Comparison of ENCODE assay signal across 8 mouse cellular contexts in genomic region chr16:42876021-42877000, GRCm38 (mm10). TPM values are rescaled to one million over a fixed set of nuclear protein-coding genes. Genes with fewer than 3 reads are reported as not detected.
DNase-seq lines count a peak whose midpoint lies in the region; ATAC-seq and TF ChIP-seq lines count a peak whose summit lies in the region.

No protein-coding gene starts in this region.

- H3K4me1 ChIP-seq in E14TG2a.4 (replicated peaks; ENCODE audit: low read depth, low read length), result peaks cover 30% of the 10 kb centered on the region
- H3K4me1 ChIP-seq in heart, embryonic 14.5 days (ENCODE audit: control insufficient read depth in 2 of 2, insufficient read depth in 2 of 2, low read length in 2 of 2), result peaks cover 0 to 11% of the 10 kb centered on the region in 2 experiments; a peak in 1 of 4 replicates
- H3K4me1 ChIP-seq in liver, embryonic 13.5 days (replicated peaks), result peaks cover 13% of the 10 kb centered on the region

- H3K4me2 ChIP-seq in heart, embryonic 14.5 days (ENCODE audit: low read length), result peak overlapping the region; percentile 86
- peak overlapping the region; percentile 83 for H3K4me2 ChIP-seq in liver, embryonic 13.5 days

- no peak for TF ChIP-seq CTCF in E14TG2a.4 (conservative IDR thresholded peaks at IDR 0.05; ENCODE audit: low read length)
- no peak for TF ChIP-seq CTCF in brain, embryonic 14.5 days (IDR thresholded peaks at IDR 0.05; ENCODE audit: borderline replicate concordance, extremely low read depth, insufficient read depth, insufficient read length)

- peak; percentile 41; the same call in 1 of the 2 replicates for TF ChIP-seq POLR2A in brain, embryonic 14.5 days (IDR thresholded peaks at IDR 0.05; ENCODE audit: borderline replicate concordance, extremely low read depth, insufficient read depth, insufficient read length, poor library complexity, severe bottlenecking)

- H3K27me3 ChIP-seq in E14TG2a.4 (ENCODE audit: insufficient read depth, low read length), result no peaks in the 10 kb centered on the region
- H3K27me3 ChIP-seq in heart, embryonic 14.5 days (ENCODE audit: control insufficient read depth, insufficient read depth, low read length), result no peaks in the 10 kb centered on the region
- H3K27me3 ChIP-seq in liver, embryonic 13.5 days, result no peaks in the 10 kb centered on the region

- peak; percentile 32 for ATAC-seq in erythroid progenitor cell, adult 5-6 weeks (replicated peaks; ENCODE audit: low FRiP score, poor library complexity, severe bottlenecking)
- peak; percentile 60 for ATAC-seq in heart, embryonic 14.5 days (ENCODE audit: insufficient number of reproducible peaks, insufficient read depth, low FRiP score, low read depth)
- peak; percentile 37 for ATAC-seq in liver, embryonic 13.5 days (ENCODE audit: low read depth)

- WGBS in heart, embryonic 14.5 days, result under 1% methylated on average over 34 of the region's 62 CpGs
- 3% methylated on average over 27 of the region's 62 CpGs for WGBS in liver, embryonic 13.5 days (ENCODE audit: insufficient replicate concordance)

- H3K27ac ChIP-seq in heart, embryonic 14.5 days (replicated peaks in 1 of 2; ENCODE audit: control insufficient read depth in 1 of 2, insufficient read depth in 1 of 2, low read depth in 2 of 2, low read length in 2 of 2), result peak overlapping the region; percentile 96 to 99
- peak overlapping the region; percentile 88 for H3K27ac ChIP-seq in liver, embryonic 13.5 days

- DNase-seq in brain, embryonic 14.5 days (ENCODE audit: low read depth), result peak; percentile 89
- DNase-seq in kidney, postnatal 10 days, result peak; percentile 90
- DNase-seq in liver, embryonic 13.5 days, result peak; percentile 1
- peak; percentile 81 for DNase-seq in neural tube, embryonic 10.5 days (ENCODE audit: extremely low spot score, low spot score)
- DNase-seq in testis, postnatal 10 days (ENCODE audit: low spot score), result peak; percentile 88

- peak overlapping the region; percentile 93 for H3K4me3 ChIP-seq in E14TG2a.4 (replicated peaks; ENCODE audit: low read length)
- peak overlapping the region; percentile 70 to 87 for H3K4me3 ChIP-seq in heart, embryonic 14.5 days (ENCODE audit: control insufficient read depth in 1 of 2, insufficient read depth in 1 of 2, low read depth in 1 of 2, low read length in 2 of 2)
- peak overlapping the region; percentile 79 for H3K4me3 ChIP-seq in liver, embryonic 13.5 days (replicated peaks)

- peak overlapping the region; percentile 89 for H3K9ac ChIP-seq in heart, embryonic 14.5 days (ENCODE audit: low read length)
- H3K9ac ChIP-seq in liver, embryonic 13.5 days, result peak overlapping the region; percentile 83

- H3K36me3 ChIP-seq in E14TG2a.4 (ENCODE audit: insufficient read depth, low read length), result no peaks in the 10 kb centered on the region
- no peaks in the 10 kb centered on the region for H3K36me3 ChIP-seq in heart, embryonic 14.5 days (ENCODE audit: control insufficient read depth, insufficient read depth, low read length)
- H3K36me3 ChIP-seq in liver, embryonic 13.5 days, result no peaks in the 10 kb centered on the region

- no peaks in the 10 kb centered on the region for H3K9me3 ChIP-seq in E14TG2a.4 (ENCODE audit: low read length)
- no peaks in the 10 kb centered on the region for H3K9me3 ChIP-seq in heart, embryonic 14.5 days (ENCODE audit: control insufficient read depth, low read length)
- no peaks in the 10 kb centered on the region for H3K9me3 ChIP-seq in liver, embryonic 13.5 days (replicated peaks)

RNA-seq across cellular contexts. Expression of gene Zbtb20, which starts 0.6 kb away (rescaled TPM):
- 13.1 and 18.0 TPM in 2 replicates for polyA plus RNA-seq in brain, embryonic 14.5 days (2012; rRNA removed)
- 10.5 and 16.9 TPM in 2 replicates for total RNA-seq in erythroid progenitor cell, adult 5-6 weeks (2015; ENCODE audit: low replicate concordance)
- total RNA-seq in erythroid progenitor cell, adult 5-6 weeks (2017; ENCODE audit: low replicate concordance), result 18.1 and 25.9 TPM in 2 replicates
- polyA plus RNA-seq in heart, embryonic 14.5 days (2014; fragmentation: Nextera tagmentation; extraction: Ambion mirVana), result 49.4 and 50.3 TPM in 2 replicates
- 2.5 and 2.7 TPM in 2 replicates for polyA plus RNA-seq in liver, embryonic 13.5 days (2015; fragmentation: Nextera tagmentation; extraction: Ambion mirVana)

Comparison
In these comparisons a context has a peak if more than half of its experiments do, and no peak if none do; other contexts are left out.
1. Peak in every context shown above with its lines: DNase-seq, ATAC-seq, H3K4me3 ChIP-seq and H3K27ac ChIP-seq.
2. DNase-seq: peak in every context shown above with its lines; median percentile 90 in kidney, postnatal 10 days; 89 in brain, embryonic 14.5 days; 88 in testis, postnatal 10 days; 81 in neural tube, embryonic 10.5 days; 1 in liver, embryonic 13.5 days.